Mouse (Mus musculus) testis, adult 10 weeks (tissue): ENCODE measurements around the gene Irx2. TPM values are rescaled to one million over a fixed set of nuclear protein-coding genes. Genes with fewer than 3 reads are reported as not detected.

Experiments used
- polyA plus RNA-seq: library from polyadenylated mRNA; stranded (reverse); fragments of 350-450 nt; fragmentation: Illumina TruSeq; extraction: RNeasy Lipid Tissue Mini Kit (QIAGEN cat#74804); gene quantifications from one replicate; pipeline ENCODE4 v1.2.3, GENCODE M21; 2014; ENCODE audit warnings: low read depth, low replicate concordance

Irx2 gene
- 8.5 TPM for polyA plus RNA-seq

DNA sequence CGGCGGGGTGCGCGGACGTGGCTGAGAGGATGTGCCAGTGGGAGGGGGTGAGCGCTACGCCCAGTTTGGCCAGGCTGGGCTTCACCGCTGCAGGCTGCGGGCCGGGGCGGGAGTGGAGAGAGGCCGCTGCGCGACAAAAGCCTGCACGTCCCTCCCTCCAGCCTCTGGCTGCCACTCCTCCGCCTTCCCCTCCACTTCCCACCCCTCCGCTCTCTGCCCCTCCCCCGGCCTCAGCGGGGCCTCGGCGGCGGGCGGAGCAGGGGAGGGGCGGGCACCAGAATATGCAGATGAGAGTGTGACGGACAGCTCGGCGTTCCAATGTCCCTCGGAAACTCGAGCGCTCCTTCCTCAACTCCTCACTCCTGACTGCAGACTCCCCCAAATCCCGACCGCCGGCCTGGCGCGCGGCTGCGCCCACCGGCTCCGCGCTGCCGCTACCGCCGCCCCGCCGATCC, at the start of gene Irx2:
TSS of gene Irx2 (plus strand) at position 359 of the 455 bp plus-strand sequence.

